Mouse (Mus musculus) brown adipose tissue, adult 24 weeks (tissue): ENCODE measurements around the gene Prlh. TPM values are rescaled to one million over a fixed set of nuclear protein-coding genes. Genes with fewer than 3 reads are reported as not detected.

Experiments used
- H3K27ac ChIP-seq: fragments of 200-500 bp; replicated peaks from 2 replicates; pipeline ENCODE4 v1.5.1; 2012; ENCODE audit warnings: low read depth, mild to moderate bottlenecking, low read length
- H3K4me1 ChIP-seq: fragments of 200-500 bp; 2 replicates; pipeline ENCODE4 v1.6.1; 2012; ENCODE audit warnings: low read length, mixed read lengths; ENCODE audit not compliant: control insufficient read depth, insufficient read depth, insufficient read length
- H3K4me3 ChIP-seq: fragments of 200-500 bp; 2 replicates; pipeline ENCODE4 v1.5.1; 2012; ENCODE audit warnings: low read depth, mild to moderate bottlenecking, low read length, moderate library complexity; ENCODE audit not compliant: insufficient read depth
- polyA plus RNA-seq: library from polyadenylated mRNA; stranded (reverse); fragments of >200 nt; gene quantifications from 2 replicates; pipeline ENCODE4 v1.2.4, GENCODE M21; 2012; ENCODE audit not compliant: missing spikeins, insufficient read depth, insufficient read length

Prlh gene
- polyA plus RNA-seq, 1 experiment: not detected

- H3K4me1 ChIP-seq: peaks cover 33% of the 10 kb centered on the region
- no peak overlapping the region for H3K27ac ChIP-seq
- H3K4me3 ChIP-seq: no peak overlapping the region
Measured at GRCm38 (mm10) chr1:91002641-91003040, 49.7 kb downstream of the Prlh start.

Other genes starting within 250 kb of the Prlh start
- 18.7 and 28.2 TPM in 2 replicates for gene Col6a3, start 109.1 kb upstream of the Prlh start, polyA plus RNA-seq
- gene Mlph, start 38.0 kb upstream of the Prlh start, polyA plus RNA-seq: 1.1 and 1.3 TPM in 2 replicates
- not detected in 2 replicates for gene Rab17, start 16.6 kb downstream of the Prlh start, polyA plus RNA-seq
- 11.7 and 13.8 TPM in 2 replicates for gene Lrrfip1, start 45.6 kb downstream of the Prlh start, polyA plus RNA-seq
- gene Rbm44, start 192.0 kb downstream of the Prlh start, polyA plus RNA-seq: not detected in 2 replicates
- gene Ramp1, start 226.7 kb downstream of the Prlh start, polyA plus RNA-seq: 1.5 and 2.8 TPM in 2 replicates